Comparison of ENCODE assay signal across 19 mouse cellular contexts in the genomic region with DNA sequence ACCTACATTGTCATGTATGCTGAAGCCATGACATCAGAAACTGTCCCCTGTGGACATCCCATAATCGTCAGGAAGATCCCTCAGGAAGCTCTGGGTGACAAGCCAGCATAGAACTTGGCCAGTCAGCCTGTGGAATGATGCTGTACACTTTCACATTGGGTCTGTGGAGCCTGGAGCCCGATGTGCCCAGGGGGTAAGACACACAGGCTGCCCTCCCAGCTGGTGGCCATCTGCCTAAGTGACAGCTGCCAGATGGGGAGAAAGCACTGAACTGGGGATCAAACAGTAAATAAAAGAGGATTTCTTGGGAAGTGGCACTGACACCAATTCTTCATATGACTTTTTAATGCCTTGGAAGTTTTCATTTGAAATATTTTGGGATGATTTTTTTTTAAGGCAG.
DNase-seq lines count a peak whose midpoint lies in the region; ATAC-seq and TF ChIP-seq lines count a peak whose summit lies in the region.
"Had no signal": no experiment of that assay in that cellular context is flagged by ENCODE, and none has a peak within 500 bp of the region (broad histone marks: within the 10 kb centered on the region; RNA-seq: fewer than 3 reads in every experiment).

No protein-coding gene starts in this region.

- no peak overlapping the region for H3K27ac ChIP-seq in cerebellum, adult 2 months (ENCODE audit: insufficient read depth, low read length)
- H3K27ac ChIP-seq in hindbrain, embryonic 10.5 days, result 0 out of 2 replicates have a peak overlapping the region, but pooled peaks have one; percentile 35
- no peak overlapping the region for H3K27ac ChIP-seq in hindbrain, embryonic 16.5 days (ENCODE audit: low read depth, low read length)
- no peak overlapping the region for H3K27ac ChIP-seq in midbrain, embryonic 12.5 days (replicated peaks)
- H3K27ac ChIP-seq in midbrain, embryonic 13.5 days, result no peak overlapping the region
- H3K27ac ChIP-seq: gastrocnemius, adult 2 months; kidney, embryonic 15.5 days; left cerebral cortex, adult 2 months; limb, embryonic 13.5 days; liver, embryonic 14.5 days; stomach, embryonic 15.5 days had no signal

- H3K4me3 ChIP-seq in cerebellum, adult 2 months (replicated peaks; ENCODE audit: insufficient read depth, low read depth, low read length), result no peak overlapping the region
- H3K4me3 ChIP-seq in hindbrain, embryonic 10.5 days, result no peak overlapping the region
- no peak overlapping the region for H3K4me3 ChIP-seq in hindbrain, embryonic 16.5 days (ENCODE audit: low read length)
- H3K4me3 ChIP-seq in midbrain, embryonic 12.5 days, result no peak overlapping the region
- no peak overlapping the region for H3K4me3 ChIP-seq in midbrain, embryonic 13.5 days (replicated peaks)
- H3K4me3 ChIP-seq: gastrocnemius, adult 2 months; kidney, embryonic 15.5 days; left cerebral cortex, adult 2 months; limb, embryonic 13.5 days; stomach, embryonic 15.5 days had no signal

- H3K36me3 ChIP-seq in hindbrain, embryonic 10.5 days, result no peaks in the 10 kb centered on the region
- H3K36me3 ChIP-seq in hindbrain, embryonic 16.5 days (ENCODE audit: control insufficient read depth, insufficient read depth, low read length), result no peaks in the 10 kb centered on the region
- H3K36me3 ChIP-seq in midbrain, embryonic 12.5 days, result no peaks in the 10 kb centered on the region
- no peaks in the 10 kb centered on the region for H3K36me3 ChIP-seq in midbrain, embryonic 13.5 days
- H3K36me3 ChIP-seq: kidney, embryonic 15.5 days; limb, embryonic 13.5 days; stomach, embryonic 15.5 days had no signal

- DNase-seq in cerebellum, adult 2 months, result peak; percentile 18 to 21
- DNase-seq in cerebellum, adult 11 months, result no peak
- peak; percentile 23 for DNase-seq in hindbrain, embryonic 10.5 days (ENCODE audit: low spot score)
- DNase-seq in retina, embryonic 14.5 days (ENCODE audit: low spot score), result peak; percentile 36
- DNase-seq: adrenal gland, adult 2 months; gastrocnemius, adult 2 months; heart, adult 18-20 months; spleen, adult 18-20 months; thymus, adult 2 months had no signal

- TF ChIP-seq CTCF in cerebellum, adult 2 months (IDR thresholded peaks at IDR 0.05; ENCODE audit: borderline replicate concordance, insufficient read depth, low read depth, low read length), result no peak

- TF ChIP-seq POLR2A in cerebellum, adult 2 months (IDR thresholded peaks at IDR 0.05; ENCODE audit: borderline replicate concordance, insufficient read depth, low read length), result no peak

- H3K9ac ChIP-seq in hindbrain, embryonic 16.5 days (ENCODE audit: low read depth, low read length), result no peak overlapping the region
- H3K9ac ChIP-seq in midbrain, embryonic 12.5 days (replicated peaks), result no peak overlapping the region
- H3K9ac ChIP-seq in midbrain, embryonic 13.5 days (replicated peaks), result no peak overlapping the region
- H3K9ac ChIP-seq: kidney, embryonic 15.5 days; limb, embryonic 13.5 days; liver, embryonic 14.5 days; stomach, embryonic 15.5 days had no signal

- WGBS in cerebellum, adult 2 months, result 4% methylated on average over 2 of the region's 2 CpGs
- 36% methylated on average over 2 of the region's 2 CpGs for WGBS in hindbrain, embryonic 10.5 days
- WGBS in hindbrain, embryonic 16.5 days, result 41% methylated on average over 2 of the region's 2 CpGs
- WGBS in midbrain, embryonic 12.5 days, result 30% methylated on average over 2 of the region's 2 CpGs
- whole genome bisulfite sequencing in midbrain, embryonic 13.5 days, result 43% methylated on average over 2 of the region's 2 CpGs

- no peak overlapping the region for H3K4me2 ChIP-seq in hindbrain, embryonic 16.5 days (ENCODE audit: low read length)
- H3K4me2 ChIP-seq in midbrain, embryonic 12.5 days (replicated peaks), result no peak overlapping the region
- H3K4me2 ChIP-seq in midbrain, embryonic 13.5 days (replicated peaks), result no peak overlapping the region
- H3K4me2 ChIP-seq: kidney, embryonic 15.5 days; limb, embryonic 13.5 days; stomach, embryonic 15.5 days had no signal

- H3K9me3 ChIP-seq in hindbrain, embryonic 10.5 days, result no peaks in the 10 kb centered on the region
- H3K9me3 ChIP-seq in hindbrain, embryonic 16.5 days (ENCODE audit: control insufficient read depth, low read length), result no peaks in the 10 kb centered on the region
- H3K9me3 ChIP-seq in midbrain, embryonic 12.5 days, result no peaks in the 10 kb centered on the region
- H3K9me3 ChIP-seq in midbrain, embryonic 13.5 days, result no peaks in the 10 kb centered on the region
- H3K9me3 ChIP-seq: kidney, embryonic 15.5 days; limb, embryonic 13.5 days; stomach, embryonic 15.5 days had no signal

- no peaks in the 10 kb centered on the region; the same call in 1 of the 2 replicates for H3K27me3 ChIP-seq in cerebellum, adult 2 months (ENCODE audit: control insufficient read depth, insufficient read depth, low read length)
- no peaks in the 10 kb centered on the region for H3K27me3 ChIP-seq in hindbrain, embryonic 10.5 days (ENCODE audit: insufficient read depth, poor library complexity, severe bottlenecking)
- H3K27me3 ChIP-seq in hindbrain, embryonic 16.5 days (replicated peaks; ENCODE audit: control insufficient read depth, insufficient read depth, low read length), result no peaks in the 10 kb centered on the region
- no peaks in the 10 kb centered on the region for H3K27me3 ChIP-seq in midbrain, embryonic 12.5 days
- H3K27me3 ChIP-seq in midbrain, embryonic 13.5 days, result 0 out of 2 replicates have a peak, but pooled peaks cover 2% of the 10 kb centered on the region
- H3K27me3 ChIP-seq: stomach, embryonic 15.5 days had no signal

- peaks cover 3% of the 10 kb centered on the region for H3K4me1 ChIP-seq in cerebellum, adult 2 months (ENCODE audit: control insufficient read depth, insufficient read depth, low read length)
- H3K4me1 ChIP-seq in hindbrain, embryonic 10.5 days (replicated peaks), result peaks cover 9% of the 10 kb centered on the region
- no peaks in the 10 kb centered on the region for H3K4me1 ChIP-seq in hindbrain, embryonic 16.5 days (ENCODE audit: control insufficient read depth, insufficient read depth, low read depth, low read length)
- H3K4me1 ChIP-seq in midbrain, embryonic 12.5 days, result 0 out of 2 replicates have a peak, but pooled peaks cover 4% of the 10 kb centered on the region
- peaks cover 3% of the 10 kb centered on the region for H3K4me1 ChIP-seq in midbrain, embryonic 13.5 days (replicated peaks)
- H3K4me1 ChIP-seq: kidney, embryonic 15.5 days; limb, embryonic 13.5 days; stomach, embryonic 15.5 days had no signal

- no peak for ATAC-seq in hindbrain, embryonic 16.5 days
- ATAC-seq in midbrain, embryonic 12.5 days (ENCODE audit: low FRiP score, low read depth), result 0 out of 2 replicates have a peak, but pooled peaks have one; percentile 47
- ATAC-seq in midbrain, embryonic 13.5 days, result no peak
- no peak for ATAC-seq in megakaryocyte-erythroid progenitor cell, adult 5-6 weeks (replicated peaks; ENCODE audit: low FRiP score, low TSS enrichment, poor library complexity, severe bottlenecking)
- ATAC-seq: intestine, embryonic 16.5 days had no signal
